Mouse (Mus musculus) left cerebral cortex, adult 8-10 months (tissue): ENCODE measurements around the gene Lgals3bp. TPM values are rescaled to one million over a fixed set of nuclear protein-coding genes. Genes with fewer than 3 reads are reported as not detected.
"Not testable (repeated sequence)": the region's sequence is repeated elsewhere in the genome, so short reads cannot be mapped to it uniquely, and the experiment has no call there.

ENCODE experiments used
- DNase-seq, 2 experiments: peaks; one replicate each; pipeline ENCODE4 v3.0.0; 2022; ENCODE audit warnings: low spot score in 2 of 2
- total RNA-seq, 4 experiments: library from RNA; stranded (reverse); gene quantifications; 2 replicates each; pipeline ENCODE4 v1.2.4; 2022

Gene Lgals3bp
- total RNA-seq, 4 experiments from 2014 or later, result 20.8 to 62.8 (median 36.9) TPM

- no peak for DNase-seq
Observed at GRCm38 (mm10) chr11:118401195-118401594, 697 bp downstream of the Lgals3bp start.

GRCm38 (mm10) chr11:118400566-118400936 is 1.3 kb downstream of the Lgals3bp start:
- DNase-seq, result no peak

DNA sequence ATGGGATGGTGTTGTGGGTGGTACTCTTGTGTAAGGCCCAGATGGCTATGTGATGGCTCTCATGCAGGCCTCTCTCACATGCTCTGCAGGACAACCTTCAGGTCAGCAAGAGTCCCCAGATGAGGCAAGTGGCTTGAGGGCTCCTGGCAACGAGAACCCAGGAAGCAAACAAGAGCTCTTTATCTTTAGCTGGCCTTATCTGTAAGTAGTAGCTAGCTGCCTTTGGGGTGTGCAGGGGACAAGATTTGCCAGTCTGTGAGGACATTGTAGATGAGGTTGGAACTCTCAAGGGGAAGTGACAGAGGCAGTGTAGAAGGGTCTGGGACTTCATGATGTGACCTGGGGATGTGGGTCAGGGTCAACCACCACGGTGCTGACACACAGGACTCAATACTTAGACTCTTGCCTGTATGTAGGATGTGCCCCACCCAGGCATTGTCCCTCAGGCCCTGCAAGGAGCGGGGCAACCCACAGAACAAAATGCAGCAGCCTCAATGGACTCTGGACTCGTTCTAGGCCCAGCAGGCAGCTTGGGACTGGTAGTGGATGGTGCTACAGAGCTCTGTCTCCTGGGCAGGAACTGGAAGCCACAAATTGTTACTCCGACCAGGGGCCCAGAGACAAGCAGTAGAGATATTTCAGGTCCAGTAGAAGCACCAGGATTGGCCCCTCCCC is 1.9 kb downstream of the Lgals3bp start:
- no peak for DNase-seq

DNA sequence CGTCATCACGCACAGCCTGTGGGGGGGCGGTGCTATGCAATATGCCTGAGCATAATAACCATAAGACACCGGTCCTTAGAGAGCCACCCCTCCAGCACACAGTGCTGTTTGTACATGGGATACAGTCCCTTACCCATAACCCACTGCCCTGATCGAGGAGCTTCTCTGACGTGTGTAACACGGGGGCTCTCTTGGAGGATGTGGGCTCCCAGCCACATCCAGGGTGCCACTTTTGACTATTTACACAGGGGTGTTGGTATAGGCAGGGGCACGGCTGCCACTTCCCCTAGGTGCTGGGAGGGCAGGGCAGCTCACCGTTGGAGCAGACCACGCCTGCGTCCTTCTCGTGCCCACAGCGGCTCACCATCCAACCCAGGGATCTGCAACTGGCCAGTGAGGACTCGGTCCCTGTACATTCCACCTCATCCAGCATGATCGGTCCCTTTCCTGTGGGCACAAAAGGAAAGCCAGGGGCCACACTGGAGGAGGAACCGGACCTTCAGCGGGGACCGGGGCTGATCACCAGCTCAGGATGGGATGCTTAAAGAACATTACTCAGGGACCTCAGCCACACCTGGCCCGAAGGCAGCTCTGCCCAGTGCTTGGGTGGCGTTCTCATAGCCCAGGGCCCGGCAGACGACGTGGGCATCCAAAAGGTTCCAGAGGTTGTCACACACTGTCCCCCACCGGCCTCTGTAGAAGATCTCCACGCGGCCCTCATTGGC is 3.9 kb downstream of the Lgals3bp start:
- DNase-seq, result no peak

- DNase-seq, result no peak
Observed at GRCm38 (mm10) chr11:118394538-118394937, 7.4 kb downstream of the Lgals3bp start.

GRCm38 (mm10) chr11:118393991-118394390 is 7.9 kb downstream of the Lgals3bp start:
- DNase-seq, result no peak

DNA sequence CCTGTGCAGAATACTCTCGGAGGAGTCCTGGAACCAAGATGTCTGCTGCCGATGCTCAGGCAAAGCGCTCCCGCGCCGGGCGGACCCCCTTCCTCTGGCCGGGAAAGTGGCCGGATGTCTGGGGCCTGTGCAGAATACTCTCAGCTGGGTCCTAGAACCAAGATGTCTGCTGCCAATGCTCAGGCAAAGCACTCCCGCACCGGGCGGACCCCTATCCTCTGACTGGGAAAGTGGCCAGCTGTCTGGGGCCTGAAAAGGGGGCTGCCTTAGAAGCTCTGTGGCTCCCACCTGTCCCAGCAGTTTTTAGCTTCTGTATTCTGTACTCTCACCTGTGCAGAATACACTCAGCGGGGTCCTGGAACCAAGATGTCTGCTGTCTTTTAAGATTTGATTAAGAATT is 14.1 kb downstream of the Lgals3bp start:
- not testable (repeated sequence) for DNase-seq

GRCm38 (mm10) chr11:118379251-118380009 is 22.5 kb downstream of the Lgals3bp start:
- peak in 1 of 2 experiments; percentile 72 for DNase-seq

DNA sequence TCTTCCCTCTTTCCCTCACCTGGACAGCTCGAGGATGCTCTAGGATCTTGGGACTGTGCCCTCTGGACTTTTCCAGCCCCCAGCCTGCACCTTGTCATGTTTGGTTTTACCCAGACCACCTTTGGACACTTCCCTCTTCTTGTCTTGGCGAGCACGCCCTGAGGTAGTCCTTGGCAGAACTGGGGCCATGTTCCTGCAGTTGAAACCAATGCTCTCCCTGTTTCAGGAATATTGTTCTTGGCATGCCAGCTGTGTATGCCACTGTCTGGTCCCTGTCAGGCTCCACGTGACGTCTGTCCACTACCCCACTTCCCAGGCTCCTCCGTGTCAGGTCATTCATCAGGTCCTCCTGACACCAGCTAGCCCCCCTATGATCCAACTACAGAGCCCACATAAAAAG is 23.2 kb downstream of the Lgals3bp start:
- DNase-seq, result no peak

GRCm38 (mm10) chr11:118376323-118376722 is 25.6 kb downstream of the Lgals3bp start:
- not testable (repeated sequence) for DNase-seq

GRCm38 (mm10) chr11:118375881-118376280 is 26.0 kb downstream of the Lgals3bp start:
- DNase-seq, result no peak

DNA sequence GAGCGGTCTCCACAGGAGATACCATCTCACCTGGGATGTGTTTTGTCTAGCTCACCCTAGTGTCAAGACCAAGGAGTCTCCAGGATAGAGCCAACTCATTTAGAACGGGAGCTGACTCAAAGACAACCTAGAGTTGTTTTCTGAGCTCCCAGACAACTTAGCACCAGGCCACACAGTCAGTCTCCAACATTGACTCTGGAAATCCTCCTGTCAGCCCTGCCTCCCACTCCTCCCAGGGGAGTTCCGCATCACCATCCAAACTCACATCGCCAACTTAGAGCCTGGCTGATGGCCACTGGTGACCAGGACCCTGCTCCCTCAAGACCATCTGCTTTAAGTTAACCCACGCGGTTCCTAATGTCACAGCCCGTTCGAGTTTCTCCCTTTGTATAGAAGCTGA is 26.4 kb downstream of the Lgals3bp start:
- no peak for DNase-seq

DNA sequence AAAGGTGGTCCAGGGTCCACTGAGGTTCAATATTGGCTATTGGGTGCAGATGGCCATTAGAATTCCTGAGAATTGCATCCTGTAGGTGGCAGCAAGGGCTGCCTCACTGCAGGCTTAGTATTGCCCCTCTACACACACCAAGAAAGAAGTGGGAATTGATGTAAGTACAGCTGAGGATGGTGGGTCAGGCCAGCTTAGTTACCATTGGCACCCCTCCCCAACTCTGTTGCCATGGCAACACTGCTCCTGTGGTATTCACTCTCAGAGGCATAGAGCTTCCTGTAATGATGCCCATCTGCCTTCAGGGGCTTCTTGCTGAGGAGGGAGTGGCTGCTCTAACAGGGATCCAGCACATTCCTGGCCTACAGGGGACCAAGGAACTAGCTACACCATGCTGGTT is 26.9 kb downstream of the Lgals3bp start:
- DNase-seq, result no peak

DNA sequence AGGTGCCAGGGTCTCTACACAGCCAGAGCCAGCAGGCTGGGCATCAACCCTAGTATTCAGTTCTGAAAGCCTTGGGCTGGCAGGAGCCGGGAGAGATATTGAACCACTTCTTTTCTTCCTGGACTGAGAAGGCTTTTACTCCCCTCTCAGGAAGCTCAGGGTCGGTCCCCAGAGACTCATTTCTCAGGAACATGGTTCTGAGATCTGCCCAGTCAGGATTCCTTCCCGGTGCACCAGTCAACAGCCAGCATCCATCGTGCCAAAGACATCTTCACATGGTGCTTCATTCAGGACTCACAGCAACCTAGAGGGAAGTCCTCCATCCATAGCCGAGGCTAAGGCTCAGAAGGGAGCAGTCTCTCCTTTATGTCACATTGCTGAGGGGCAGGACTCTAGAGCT is 27.4 kb downstream of the Lgals3bp start:
- no peak for DNase-seq

DNA sequence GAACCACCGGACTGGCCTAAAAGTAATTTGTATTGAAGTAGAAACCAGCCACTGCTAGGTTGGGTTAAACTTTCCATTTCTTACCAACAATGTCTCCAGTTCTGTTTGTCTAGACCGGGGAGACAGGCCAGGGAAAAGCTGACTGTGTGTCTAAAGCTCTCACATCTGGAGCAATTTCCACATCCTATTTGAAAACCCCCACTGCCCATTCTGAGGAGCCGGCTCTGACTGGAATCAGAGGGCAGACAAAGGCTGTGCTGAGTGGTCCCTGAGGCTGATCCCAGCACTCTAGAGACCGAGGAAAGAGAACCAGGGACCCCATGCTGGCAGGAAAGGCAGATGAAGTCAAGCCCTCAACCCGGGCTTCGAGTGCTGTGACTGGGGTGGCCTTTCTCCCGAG is 29.3 kb downstream of the Lgals3bp start:
- DNase-seq, result no peak

DNA sequence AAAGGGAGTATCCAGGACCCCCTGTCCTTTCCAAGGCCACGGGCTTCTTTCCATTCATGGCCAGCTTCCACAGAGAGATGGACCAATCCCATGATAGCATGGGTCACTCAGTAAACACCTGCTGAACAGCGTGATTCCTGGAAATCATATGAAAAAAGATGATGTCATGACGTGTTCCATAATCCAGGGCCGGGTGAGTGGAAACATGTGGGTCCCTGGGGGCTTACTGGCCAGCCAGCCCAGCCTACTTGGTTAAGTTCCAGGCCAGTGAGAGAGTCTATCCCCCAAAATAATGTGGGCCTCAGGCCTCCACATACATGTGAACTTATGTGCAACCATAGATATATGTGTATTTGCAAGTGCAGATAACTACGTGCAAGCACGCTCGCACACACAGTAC is 30.0 kb downstream of the Lgals3bp start:
- no peak for DNase-seq

- DNase-seq, result no peak
Observed at GRCm38 (mm10) chr11:118369657-118370056, 32.2 kb downstream of the Lgals3bp start.

- DNase-seq, result no peak
Observed at GRCm38 (mm10) chr11:118369251-118369650, 32.6 kb downstream of the Lgals3bp start.

GRCm38 (mm10) chr11:118368330-118368729 is 33.6 kb downstream of the Lgals3bp start:
- DNase-seq, result no peak

DNA sequence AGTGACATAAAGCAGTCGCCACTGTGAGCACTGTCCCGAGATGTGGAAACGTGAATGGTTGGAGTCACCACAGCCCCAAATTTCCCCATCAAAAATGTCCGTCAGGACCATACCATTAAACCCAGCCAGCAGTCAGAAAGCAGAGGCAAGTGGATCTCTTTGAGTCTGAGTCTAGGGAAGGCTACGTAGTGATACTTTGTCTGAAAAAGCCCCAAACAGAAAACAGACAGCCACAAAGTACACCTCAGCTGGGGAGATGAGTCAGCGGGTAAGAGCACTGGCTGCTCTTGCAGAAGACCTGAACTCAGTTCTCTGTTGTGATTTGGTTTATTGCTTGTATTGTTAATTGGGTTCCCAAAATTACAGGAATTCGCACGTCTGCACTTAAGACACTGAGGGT is 35.3 kb downstream of the Lgals3bp start:
- DNase-seq, result no peak

DNA sequence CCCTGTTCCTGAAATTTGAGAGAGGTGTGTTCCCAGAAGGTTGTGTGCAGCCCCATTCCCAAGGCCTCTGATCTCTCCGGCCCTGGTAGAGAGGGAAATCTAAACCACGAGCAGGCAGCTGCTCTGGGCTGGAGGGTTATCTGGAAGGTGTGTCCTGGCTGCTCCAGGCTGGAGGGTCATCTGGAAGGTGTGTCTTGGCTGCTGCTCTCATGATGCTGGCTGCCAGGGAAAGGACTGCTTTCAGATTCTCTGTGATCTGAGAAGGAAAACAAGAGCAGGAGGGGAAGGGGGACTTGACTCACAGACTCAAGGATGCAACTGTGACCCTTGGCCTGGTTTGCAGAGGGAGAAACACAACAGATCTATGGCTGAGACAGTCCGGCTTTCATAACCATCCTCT is 35.8 kb downstream of the Lgals3bp start:
- DNase-seq, result no peak

GRCm38 (mm10) chr11:118365171-118365570 is 36.7 kb downstream of the Lgals3bp start:
- DNase-seq, result no peak
